Mouse (Mus musculus) layer of hippocampus, adult 9-11 months (tissue): ENCODE data around the gene Gtpbp6.
"Not testable (repeated sequence)": the region's sequence is repeated elsewhere in the genome, so short reads cannot be mapped to it uniquely, and the experiment has no call there.

Source experiments
- DNase-seq: peaks from one replicate; pipeline ENCODE4 v3.0.0; 2022

The Gtpbp6 gene

GRCm38 (mm10) chr5:110099656-110100580, 8.1 kb downstream of the Gtpbp6 start, which contains the start of gene Plcxd1:
Gene Plcxd1, plus strand, starts transcription at chr5:110099969.
- no peak for DNase-seq

- peak; percentile 52 for DNase-seq
These were observed 9.0 kb downstream of the Gtpbp6 start for GRCm38 (mm10) chr5:110098991-110099477.

- DNase-seq: no peak
These were observed 13.2 kb downstream of the Gtpbp6 start for GRCm38 (mm10) chr5:110094847-110095213.

GRCm38 (mm10) chr5:110094030-110094846, 13.8 kb downstream of the Gtpbp6 start, which contains the start of gene Gm35315:
Gene Gm35315, minus strand, starts transcription at chr5:110094420.
- peak; percentile 95 for DNase-seq

GRCm38 (mm10) chr5:110091546-110091945, 16.5 kb downstream of the Gtpbp6 start:
- DNase-seq: no peak

- no peak for DNase-seq
These were observed 21.7 kb downstream of the Gtpbp6 start for GRCm38 (mm10) chr5:110086161-110086866.

GRCm38 (mm10) chr5:110082961-110083360, 25.0 kb downstream of the Gtpbp6 start:
- no peak for DNase-seq

GRCm38 (mm10) chr5:110072413-110072812, 35.6 kb downstream of the Gtpbp6 start, which contains the start of gene Gm17655:
Gene Gm17655, minus strand, starts transcription at chr5:110072513.
- DNase-seq: not testable (repeated sequence)

GRCm38 (mm10) chr5:110057637-110058408, 50.2 kb downstream of the Gtpbp6 start:
- DNase-seq: peak; percentile 86
